Mouse (Mus musculus) neural tube, embryonic 10.5 days (tissue): ENCODE data around the gene Nhlrc3.
A peak's percentile ranks its signal among the peaks of the same experiment; 100 is the strongest.

Experiments used
- DNase-seq: peaks from one replicate; pipeline ENCODE4 v3.0.0-alpha.2; 2017; ENCODE audit warnings: low spot score; ENCODE audit errors: extremely low spot score

The Nhlrc3 gene

GRCm38 (mm10) chr3:53463046-53463764, at the start of gene Nhlrc3, which contains the start of gene Proser1:
TSS of gene Nhlrc3 (minus strand) at chr3:53463332.
TSS of gene Proser1 (plus strand) at chr3:53463666.
- DNase-seq, result peak; percentile 91

- no peak for DNase-seq
Observed at GRCm38 (mm10) chr3:53502428-53502827, 39.3 kb upstream of the Nhlrc3 start.

- no peak for DNase-seq
Observed at GRCm38 (mm10) chr3:53498351-53498905, 35.3 kb upstream of the Nhlrc3 start.

- no peak for DNase-seq
Observed at GRCm38 (mm10) chr3:53488353-53488752, 25.2 kb upstream of the Nhlrc3 start, which contains the start of gene Stoml3. TSS of gene Stoml3 (plus strand) at chr3:53488653.

GRCm38 (mm10) chr3:53486996-53487576, 24.0 kb upstream of the Nhlrc3 start:
- DNase-seq, result no peak

GRCm38 (mm10) chr3:53486561-53486960, 23.4 kb upstream of the Nhlrc3 start:
- DNase-seq, result no peak

GRCm38 (mm10) chr3:53483414-53484059, 20.4 kb upstream of the Nhlrc3 start:
- DNase-seq, result no peak

- DNase-seq, result no peak
Observed at GRCm38 (mm10) chr3:53478419-53479046, 15.4 kb upstream of the Nhlrc3 start.

GRCm38 (mm10) chr3:53477468-53477867, 14.3 kb upstream of the Nhlrc3 start:
- DNase-seq, result no peak

GRCm38 (mm10) chr3:53475889-53476288, 12.8 kb upstream of the Nhlrc3 start:
- DNase-seq, result no peak

- no peak for DNase-seq
Observed at GRCm38 (mm10) chr3:53474179-53474578, 11.0 kb upstream of the Nhlrc3 start.

GRCm38 (mm10) chr3:53472061-53472460, 8.9 kb upstream of the Nhlrc3 start:
- DNase-seq, result no peak

- no peak for DNase-seq
Observed at GRCm38 (mm10) chr3:53469650-53470049, 6.5 kb upstream of the Nhlrc3 start.

GRCm38 (mm10) chr3:53467356-53467755, 4.2 kb upstream of the Nhlrc3 start:
- DNase-seq, result no peak

GRCm38 (mm10) chr3:53466481-53466880, 3.3 kb upstream of the Nhlrc3 start:
- no peak for DNase-seq

GRCm38 (mm10) chr3:53465330-53465729, 2.2 kb upstream of the Nhlrc3 start:
- no peak for DNase-seq

GRCm38 (mm10) chr3:53464146-53464698, 1.1 kb upstream of the Nhlrc3 start:
- peak; percentile 33 for DNase-seq

- DNase-seq, result no peak
Observed at GRCm38 (mm10) chr3:53463765-53464114, 608 bp upstream of the Nhlrc3 start.

GRCm38 (mm10) chr3:53462701-53463045, 459 bp downstream of the Nhlrc3 start:
- DNase-seq, result no peak

GRCm38 (mm10) chr3:53460106-53460505, 3.0 kb downstream of the Nhlrc3 start:
- DNase-seq, result no peak

GRCm38 (mm10) chr3:53457750-53458149, 5.4 kb downstream of the Nhlrc3 start:
- no peak for DNase-seq

GRCm38 (mm10) chr3:53454984-53455383, 8.1 kb downstream of the Nhlrc3 start:
- no peak for DNase-seq
